Mouse (Mus musculus) heart, postnatal 0 days (tissue): ENCODE measurements around the gene Gpx4.

Source experiments
- CTCF ChIP-seq: IDR thresholded peaks from 2 replicates; pipeline ENCODE4 v1.5.1; 2016; ENCODE audit warnings: antibody characterized with exemption, control low read depth, low read depth
- EP300 ChIP-seq: IDR thresholded peaks from 2 replicates; pipeline ENCODE4 v1.6.1; 2016; ENCODE audit warnings: antibody characterized with exemption, low read depth

- no peak for TF ChIP-seq CTCF
- TF ChIP-seq EP300 = no peak
Measured at GRCm38 (mm10) chr10:80076386-80076785, 29.4 kb downstream of the Gpx4 start.
